Mouse (Mus musculus) midbrain, embryonic 11.5 days (tissue): ENCODE data around the gene Nt5c1a. TPM values are rescaled to one million over a fixed set of nuclear protein-coding genes. Genes with fewer than 3 reads are reported as not detected.
"Not testable (repeated sequence)": the region's sequence is repeated elsewhere in the genome, so short reads cannot be mapped to it uniquely, and the experiment has no call there.

Experiments used
- ATAC-seq: fragments of 200-750 bp; cut with Nextera tagmentation; 2 replicates; pipeline ENCODE4 v1.8.0; 2017; ENCODE audit warnings: moderate TSS enrichment, moderate library complexity; ENCODE audit not compliant: low FRiP score
- DNase-seq: peaks from one replicate; pipeline ENCODE4 v3.0.0; 2015; ENCODE audit warnings: low spot score; ENCODE audit errors: missing footprints
- H3K27ac ChIP-seq: fragments of 300-500 bp; sonication (generic); 2 replicates; pipeline ENCODE4 v1.5.1; 2014; ENCODE audit warnings: low read depth, low read length
- H3K27me3 ChIP-seq: fragments of 300-500 bp; sonication (generic); 2 replicates; pipeline ENCODE4 v1.6.1; 2014; ENCODE audit warnings: mild to moderate bottlenecking, low read length, moderate library complexity, mixed read lengths; ENCODE audit not compliant: control insufficient read depth, insufficient read depth
- H3K36me3 ChIP-seq: fragments of 300-500 bp; sonication (generic); 2 replicates; pipeline ENCODE4 v1.6.1; 2014; ENCODE audit warnings: mild to moderate bottlenecking, low read length, moderate library complexity, mixed read lengths; ENCODE audit not compliant: control insufficient read depth, insufficient read depth
- H3K4me1 ChIP-seq: fragments of 300-500 bp; sonication (generic); 2 replicates; pipeline ENCODE4 v1.6.1; 2014; ENCODE audit warnings: low read length; ENCODE audit not compliant: control insufficient read depth, insufficient read depth
- H3K4me2 ChIP-seq: fragments of 300-500 bp; sonication (generic); 2 replicates; pipeline ENCODE4 v1.6.1; 2014; ENCODE audit warnings: mild to moderate bottlenecking, moderate library complexity
- H3K4me3 ChIP-seq: fragments of 300-500 bp; sonication (generic); 2 replicates; pipeline ENCODE4 v1.5.1; 2014; ENCODE audit warnings: low read depth, low read length
- H3K9ac ChIP-seq: fragments of 300-500 bp; sonication (generic); 2 replicates; pipeline ENCODE4 v1.6.1; 2014; ENCODE audit warnings: low read length
- H3K9me3 ChIP-seq: fragments of 300-500 bp; sonication (generic); 2 replicates; pipeline ENCODE4 v1.6.1; 2016; ENCODE audit warnings: low read length; ENCODE audit not compliant: control insufficient read depth
- WGBS: fragments of 180-500 bp; shearing (Covaris S2); extraction: QIAGEN DNeasy Blood & Tissue Kit; methylation state at CpG from one replicate; pipeline ENCODE4 v1.1.7; 2014; 5-methylcytosine and 5-hydroxymethylcytosine counted together
- polyA plus RNA-seq: library from polyadenylated mRNA; unstranded; fragments of >200 nt; fragmentation: Nextera tagmentation; extraction: Ambion mirVana; gene quantifications from 2 replicates; pipeline ENCODE4 v1.2.1, GENCODE M21; 2014

The Nt5c1a gene
- polyA plus RNA-seq: not detected in 2 replicates

DNA sequence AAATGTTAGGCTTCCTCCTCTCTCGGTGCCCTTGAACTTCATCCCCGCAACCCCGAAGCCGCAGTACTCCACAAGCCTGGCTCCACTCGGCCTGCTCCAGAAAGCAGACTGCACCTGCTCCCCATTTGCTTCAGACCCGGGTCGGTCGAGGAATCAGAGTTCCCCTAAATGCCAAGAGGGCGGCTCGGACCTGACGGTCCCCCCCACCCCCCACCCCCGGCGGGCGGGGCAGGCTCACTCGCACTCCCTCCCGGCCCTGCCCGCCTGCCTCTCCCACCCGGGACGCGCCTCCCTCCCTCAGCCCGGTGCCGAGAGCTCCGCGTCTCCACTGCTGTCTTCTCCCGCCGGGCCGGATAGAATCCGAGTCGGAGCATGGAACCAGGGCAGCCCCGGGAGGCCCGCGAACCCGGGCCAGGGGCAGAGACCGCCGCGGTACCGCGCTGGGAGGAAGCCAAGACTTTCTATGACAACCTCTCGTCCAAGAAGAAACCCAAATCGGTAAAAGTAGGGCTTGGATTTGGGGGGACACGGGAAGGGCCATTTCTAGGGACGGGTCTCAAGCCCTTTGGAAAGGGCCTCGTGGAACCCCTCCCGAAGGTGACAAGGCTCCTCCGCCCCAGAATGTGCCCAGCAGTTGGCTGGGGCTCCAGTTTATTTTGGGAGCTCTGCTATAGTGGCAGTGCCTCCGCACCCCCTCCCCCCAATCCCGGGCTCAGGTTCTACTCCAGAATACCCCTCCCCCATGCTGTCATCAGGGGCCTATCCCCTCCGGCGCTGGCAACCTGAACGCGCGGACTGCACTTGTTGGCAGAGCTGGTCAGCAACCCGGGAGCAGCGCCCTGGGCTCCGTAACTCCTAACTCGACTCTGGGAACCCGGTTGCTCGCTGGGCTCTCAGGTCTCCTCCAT is at the start of gene Nt5c1a:
TSS of gene Nt5c1a (plus strand) at position 319 of the 908 bp plus-strand sequence.
- H3K9ac ChIP-seq: peak within 1 kb of the TSS; percentile 50
- H3K36me3 ChIP-seq: no peaks in the 10 kb centered on the region
- peak; percentile 94 for DNase-seq
- H3K9me3 ChIP-seq: no peaks in the 10 kb centered on the region
- WGBS: under 1% methylated on average over 58 of the region's 58 CpGs
- ATAC-seq: peak; percentile 56
- H3K4me1 ChIP-seq: peaks cover 10% of the 10 kb centered on the region
- peaks cover 18% of the 10 kb centered on the region for H3K27me3 ChIP-seq
- H3K4me2 ChIP-seq: peak within 1 kb of the TSS; percentile 77
- no peak within 1 kb of the TSS for H3K27ac ChIP-seq
- peak within 1 kb of the TSS; percentile 35 for H3K4me3 ChIP-seq

DNA sequence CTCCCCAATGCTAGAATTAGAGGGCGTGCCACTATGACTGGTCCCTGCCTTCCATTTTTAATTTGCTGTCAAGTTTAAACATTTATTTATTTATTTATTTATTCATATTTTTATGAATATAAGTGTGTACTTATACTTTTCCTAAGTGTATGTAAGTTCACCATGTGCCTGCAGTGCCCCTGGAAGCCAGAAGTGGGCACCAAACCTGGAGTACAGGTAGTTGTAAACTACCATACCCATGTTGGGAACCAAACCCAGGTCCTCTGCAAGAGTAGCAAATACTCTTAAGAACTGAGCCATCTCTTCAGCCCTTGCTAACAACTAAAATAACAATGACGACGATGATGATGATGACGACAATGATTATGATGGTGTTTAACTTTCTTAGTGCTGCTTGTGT is 49.3 kb upstream of the Nt5c1a start:
- DNase-seq: no peak
- H3K4me1 ChIP-seq: no peaks in the 10 kb centered on the region
- no peaks in the 10 kb centered on the region for H3K9me3 ChIP-seq
- H3K4me3 ChIP-seq: no peak overlapping the region
- H3K27me3 ChIP-seq: no peaks in the 10 kb centered on the region; the same call in 1 of the 2 replicates
- no peaks in the 10 kb centered on the region for H3K36me3 ChIP-seq
- no peak overlapping the region for H3K27ac ChIP-seq
- H3K4me2 ChIP-seq: no peak overlapping the region
- ATAC-seq: no peak
- WGBS: 75% methylated on average over 4 of the region's 4 CpGs
- no peak overlapping the region for H3K9ac ChIP-seq

DNA sequence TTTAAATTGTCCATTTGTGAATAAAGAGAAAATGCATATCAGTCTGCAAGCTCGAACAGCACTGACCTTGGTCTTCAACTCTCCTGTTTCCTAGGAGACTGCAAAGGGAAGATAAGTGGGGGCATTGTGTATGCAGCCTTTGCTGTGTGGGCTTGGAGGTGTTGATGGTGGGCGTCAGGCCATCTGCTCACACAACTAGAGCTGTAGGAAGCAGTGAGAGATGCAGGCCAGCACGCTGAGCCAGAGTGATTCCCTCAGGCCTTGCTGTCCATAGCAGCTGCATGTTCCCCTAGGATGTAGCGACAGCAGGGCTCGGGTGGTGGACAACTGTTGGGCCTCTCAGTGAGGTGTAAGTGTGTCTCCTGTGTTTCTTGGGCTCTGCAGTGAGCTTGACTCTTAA is 48.3 kb upstream of the Nt5c1a start:
- Histone ChIP-seq H3K36me3 (no peaks in the 10 kb centered on the region), H3K9me3 (no peaks in the 10 kb centered on the region), H3K4me1 (no peaks in the 10 kb centered on the region), H3K9ac (no peak overlapping the region), H3K4me3 (no peak overlapping the region), H3K4me2 (no peak overlapping the region), H3K27ac (no peak overlapping the region), H3K27me3 (no peaks in the 10 kb centered on the region)
- no peak for ATAC-seq
- 63% methylated on average over 5 of the region's 5 CpGs for WGBS
- no peak for DNase-seq

DNA sequence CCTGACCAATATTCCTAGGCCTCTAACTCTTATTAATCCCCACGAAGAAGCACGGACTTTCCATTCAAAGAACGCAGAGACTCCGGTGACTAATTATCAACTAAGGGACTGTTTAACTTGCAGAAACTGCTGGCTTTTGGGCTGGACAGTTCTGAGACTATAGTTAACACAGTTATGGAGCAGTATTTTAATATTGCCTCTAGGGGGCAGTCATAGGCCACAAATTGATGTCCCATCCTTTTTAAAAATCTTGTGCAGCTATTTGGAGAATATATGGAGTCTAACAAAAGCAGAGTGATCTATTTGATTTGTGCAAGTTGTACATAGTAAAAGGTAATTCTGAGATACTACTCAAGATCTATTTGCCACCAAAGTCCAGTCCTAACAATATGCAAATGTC is 46.3 kb upstream of the Nt5c1a start:
- Histone ChIP-seq H3K4me2 (no peak overlapping the region), H3K36me3 (no peaks in the 10 kb centered on the region), H3K4me1 (no peaks in the 10 kb centered on the region), H3K27ac (no peak overlapping the region), H3K9ac (no peak overlapping the region), H3K27me3 (no peaks in the 10 kb centered on the region), H3K9me3 (no peaks in the 10 kb centered on the region), H3K4me3 (no peak overlapping the region)
- DNase-seq (peak; percentile 89), ATAC-seq (no peak)
- WGBS: 29% methylated on average over 4 of the region's 4 CpGs

DNA sequence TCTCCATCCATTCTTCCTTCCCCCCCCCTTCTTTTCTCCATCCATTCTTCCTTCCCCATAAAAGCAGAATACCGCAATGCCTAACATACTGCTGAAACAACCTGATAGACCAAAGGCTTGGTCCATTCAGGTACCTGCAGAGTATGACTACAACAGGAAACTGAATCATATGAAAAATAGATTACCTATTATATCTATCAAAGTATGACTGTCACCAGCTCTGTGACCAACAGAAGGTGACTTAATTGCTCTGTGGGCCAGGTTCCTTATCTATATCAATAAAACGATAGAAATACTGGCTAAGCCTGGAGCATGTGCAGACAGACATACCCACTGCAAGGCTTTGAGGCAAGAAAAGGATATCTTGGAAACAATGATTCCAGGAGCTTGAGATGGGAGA is 45.9 kb upstream of the Nt5c1a start:
- H3K27ac ChIP-seq: no peak overlapping the region
- no peak overlapping the region for H3K4me3 ChIP-seq
- no peaks in the 10 kb centered on the region for H3K36me3 ChIP-seq
- DNase-seq (no peak), ATAC-seq (no peak)
- no peaks in the 10 kb centered on the region for H3K9me3 ChIP-seq
- H3K27me3 ChIP-seq: no peaks in the 10 kb centered on the region
- 71% methylated on average over 2 of the region's 2 CpGs for WGBS
- H3K4me1 ChIP-seq: no peaks in the 10 kb centered on the region
- H3K9ac ChIP-seq: no peak overlapping the region
- H3K4me2 ChIP-seq: no peak overlapping the region

DNA sequence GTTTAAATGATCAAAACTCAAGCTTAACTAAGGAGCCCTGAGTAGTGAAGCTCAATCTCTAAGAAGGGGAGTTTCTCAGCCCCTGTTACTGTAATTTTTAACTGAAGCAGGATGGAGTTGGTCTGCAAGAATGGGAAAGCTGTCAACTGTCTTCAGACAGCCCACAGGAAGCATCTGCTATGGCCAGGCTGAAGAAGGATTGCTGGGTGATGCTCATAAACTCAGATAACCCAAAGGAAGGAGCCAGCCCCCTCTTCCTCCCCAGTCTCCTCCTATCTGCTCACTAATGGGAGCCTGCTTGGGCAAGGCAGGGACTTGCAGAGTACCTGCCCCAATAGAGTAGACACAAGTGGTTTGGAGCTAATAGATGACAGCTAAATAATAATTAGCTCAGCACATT is 45.5 kb upstream of the Nt5c1a start:
- H3K36me3 ChIP-seq: no peaks in the 10 kb centered on the region
- no peaks in the 10 kb centered on the region for H3K27me3 ChIP-seq
- no peak overlapping the region for H3K4me2 ChIP-seq
- H3K4me3 ChIP-seq: no peak overlapping the region
- DNase-seq (no peak), ATAC-seq (no peak)
- H3K27ac ChIP-seq: no peak overlapping the region
- H3K9ac ChIP-seq: no peak overlapping the region
- H3K4me1 ChIP-seq: no peaks in the 10 kb centered on the region
- no peaks in the 10 kb centered on the region for H3K9me3 ChIP-seq

DNA sequence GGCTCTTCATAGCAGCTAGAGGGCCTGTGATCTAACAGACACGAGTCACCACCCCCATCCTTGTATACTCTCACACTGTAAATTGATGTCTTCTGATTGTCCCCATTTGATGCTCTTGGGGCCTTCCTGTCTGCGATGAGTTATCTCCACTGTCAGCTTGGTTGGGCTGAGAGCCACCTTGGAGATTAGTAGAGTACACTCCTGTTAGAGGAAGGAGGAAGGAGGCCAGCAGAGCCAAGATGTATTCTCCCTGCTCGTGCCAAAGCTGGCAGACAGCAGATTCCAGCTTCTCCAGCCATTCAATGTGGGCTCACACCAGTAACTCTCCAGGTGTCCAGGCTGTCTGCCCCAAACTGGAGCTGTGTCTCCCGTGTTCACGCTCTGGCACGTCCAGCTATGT is 40.7 kb upstream of the Nt5c1a start:
- no peaks in the 10 kb centered on the region for H3K9me3 ChIP-seq
- H3K27me3 ChIP-seq: no peaks in the 10 kb centered on the region
- no peak for DNase-seq
- H3K27ac ChIP-seq: no peak overlapping the region
- no peak for ATAC-seq
- H3K4me2 ChIP-seq: no peak overlapping the region
- H3K9ac ChIP-seq: no peak overlapping the region
- H3K4me1 ChIP-seq: peaks cover 10% of the 10 kb centered on the region
- whole genome bisulfite sequencing: 79% methylated on average over 6 of the region's 6 CpGs
- no peak overlapping the region for H3K4me3 ChIP-seq
- H3K36me3 ChIP-seq: no peaks in the 10 kb centered on the region

DNA sequence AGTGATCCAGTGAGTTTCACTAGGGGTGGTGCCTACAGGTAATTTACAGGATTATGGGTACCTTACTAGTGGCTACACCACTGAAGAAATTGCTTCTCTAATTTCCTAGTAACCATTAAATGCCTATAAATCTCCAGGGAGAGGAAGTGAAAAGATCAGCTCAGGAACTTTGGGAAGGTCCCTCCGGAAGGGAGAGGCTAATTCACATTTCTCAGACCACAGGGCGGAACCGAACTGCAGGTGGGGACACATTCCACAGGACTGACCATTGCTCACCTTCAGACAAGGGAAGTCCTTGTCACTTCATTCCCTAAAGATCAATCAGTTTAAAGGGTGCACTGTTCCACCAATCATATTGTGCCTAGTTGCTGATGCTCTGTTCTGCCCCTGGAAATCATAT is 40.1 kb upstream of the Nt5c1a start:
- H3K4me2 ChIP-seq, H3K4me3 ChIP-seq, H3K9me3 ChIP-seq, H3K27ac ChIP-seq, ATAC-seq, H3K9ac ChIP-seq, H3K4me1 ChIP-seq, DNase-seq, H3K27me3 ChIP-seq, H3K36me3 ChIP-seq: not testable (repeated sequence)
- 87% methylated on average over 3 of the region's 3 CpGs for WGBS

DNA sequence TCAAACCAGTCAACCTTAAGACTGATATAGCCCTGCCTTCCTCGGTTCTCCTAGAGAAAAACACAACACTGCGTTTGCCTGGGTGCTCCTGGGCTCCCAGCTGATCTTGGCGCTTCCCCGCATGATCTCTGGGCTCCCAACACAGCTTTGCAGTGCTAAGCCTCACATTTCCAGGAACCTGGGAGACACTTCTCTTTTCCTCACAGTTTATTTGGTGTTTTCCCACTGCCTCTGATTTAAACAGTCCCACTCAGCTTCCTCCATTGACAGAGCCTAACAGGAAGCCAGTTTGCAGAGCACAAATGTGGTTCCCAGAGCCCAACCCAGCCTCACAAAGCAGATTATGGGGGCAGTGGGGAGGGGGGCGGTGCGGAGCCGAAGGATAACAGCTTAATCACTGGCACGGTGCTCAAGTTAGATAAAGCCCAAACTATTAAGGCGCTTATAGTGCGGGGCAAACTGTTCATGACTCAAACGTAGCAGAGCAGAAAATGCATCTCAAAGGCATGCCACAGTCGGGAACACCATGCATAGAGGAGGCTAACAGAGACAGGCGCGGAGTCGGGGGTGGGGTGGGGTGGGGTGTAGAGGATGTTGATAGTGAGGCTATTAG is 38.9 kb upstream of the Nt5c1a start:
- Histone ChIP-seq H3K4me1 (peaks cover 10% of the 10 kb centered on the region), H3K27ac (no peak overlapping the region), H3K36me3 (no peaks in the 10 kb centered on the region), H3K9ac (peak overlapping the region; percentile 17), H3K4me3 (no peak overlapping the region), H3K4me2 (peak overlapping the region; percentile 32), H3K27me3 (no peaks in the 10 kb centered on the region), H3K9me3 (no peaks in the 10 kb centered on the region)
- peak; percentile 55 for ATAC-seq
- 7% methylated on average over 15 of the region's 15 CpGs for WGBS
- DNase-seq: peak; percentile 91
